Mouse (Mus musculus): ENCODE data around the gene H2bfm. TPM values are rescaled to one million over a fixed set of nuclear protein-coding genes. Genes with fewer than 3 reads are reported as not detected.
A peak's percentile ranks its signal among the peaks of the same experiment; 100 is the strongest.
"Not testable (repeated sequence)": the region's sequence is repeated elsewhere in the genome, so short reads cannot be mapped to it uniquely, and the experiment has no call there.

The H2bfm gene
- polyA plus RNA-seq (2015; fragmentation: Nextera tagmentation; extraction: Ambion mirVana): not detected in 2 replicates

- H3K27me3 ChIP-seq (ENCODE audit: insufficient read depth, low read length): no peaks in the 10 kb centered on the region
- no peak within 1 kb of the TSS for H3K4me3 ChIP-seq (ENCODE audit: low read length)
- H3K27ac ChIP-seq (ENCODE audit: low read length): no peak within 1 kb of the TSS
- no peaks in the 10 kb centered on the region for H3K36me3 ChIP-seq (ENCODE audit: insufficient read depth, low read length)
- no peak within 1 kb of the TSS for H3K4me2 ChIP-seq (replicated peaks; ENCODE audit: low read depth, low read length)
- H3K9me3 ChIP-seq (ENCODE audit: low read length): peaks cover 18% of the 10 kb centered on the region
- H3K9ac ChIP-seq (replicated peaks; ENCODE audit: low read length): no peak within 1 kb of the TSS
- 91% methylated on average over 14 of the region's 14 CpGs for WGBS
- no peaks in the 10 kb centered on the region for H3K4me1 ChIP-seq (ENCODE audit: insufficient read depth, low read length)
- no peak for ATAC-seq (ENCODE audit: low FRiP score, low TSS enrichment)
Observed at GRCm38 (mm10) chrX:136927031-136927430, at the start of gene H2bfm. Gene H2bfm (plus strand): TSS chrX:136927325.

GRCm38 (mm10) chrX:136895757-136896156 lies 31.4 kb upstream of the H2bfm start:
- no peaks in the 10 kb centered on the region for H3K4me1 ChIP-seq (ENCODE audit: insufficient read depth, low read length)

GRCm38 (mm10) chrX:136904369-136904768 lies 22.8 kb upstream of the H2bfm start:
- no peaks in the 10 kb centered on the region for H3K4me1 ChIP-seq (ENCODE audit: insufficient read depth, low read length)
- no peak for ATAC-seq (ENCODE audit: low FRiP score, low TSS enrichment)
- WGBS: 67% methylated on average over 4 of the region's 4 CpGs
- H3K9ac ChIP-seq (replicated peaks; ENCODE audit: low read length): no peak overlapping the region
- no peaks in the 10 kb centered on the region for H3K9me3 ChIP-seq (ENCODE audit: low read length)
- no peak overlapping the region for H3K4me3 ChIP-seq (ENCODE audit: low read length)
- no peak overlapping the region for H3K4me2 ChIP-seq (replicated peaks; ENCODE audit: low read depth, low read length)
- no peak overlapping the region for H3K27ac ChIP-seq (ENCODE audit: low read length)
- no peaks in the 10 kb centered on the region for H3K27me3 ChIP-seq (ENCODE audit: insufficient read depth, low read length)
- H3K36me3 ChIP-seq (ENCODE audit: insufficient read depth, low read length): no peaks in the 10 kb centered on the region

More at GRCm38 (mm10) chrX:136895757-136896156, 31.4 kb upstream of the H2bfm start:
- Histone ChIP-seq H3K4me3 (ENCODE audit: low read length) (no peak overlapping the region), H3K36me3 (ENCODE audit: insufficient read depth, low read length) (no peaks in the 10 kb centered on the region), H3K27ac (ENCODE audit: low read length) (no peak overlapping the region), H3K9ac (replicated peaks; ENCODE audit: low read length) (no peak overlapping the region), H3K9me3 (ENCODE audit: low read length) (no peaks in the 10 kb centered on the region), H3K27me3 (ENCODE audit: insufficient read depth, low read length) (no peaks in the 10 kb centered on the region; the same call in 1 of the 2 replicates), H3K4me2 (replicated peaks; ENCODE audit: low read depth, low read length) (no peak overlapping the region)
- ATAC-seq (ENCODE audit: low FRiP score, low TSS enrichment): no peak
- 57% methylated on average over 2 of the region's 2 CpGs for WGBS

- Histone ChIP-seq H3K4me2 (replicated peaks; ENCODE audit: low read depth, low read length) (no peak overlapping the region), H3K4me1 (ENCODE audit: insufficient read depth, low read length) (no peaks in the 10 kb centered on the region), H3K9me3 (ENCODE audit: low read length) (peaks cover 18% of the 10 kb centered on the region), H3K4me3 (ENCODE audit: low read length) (no peak overlapping the region), H3K36me3 (ENCODE audit: insufficient read depth, low read length) (no peaks in the 10 kb centered on the region), H3K9ac (replicated peaks; ENCODE audit: low read length) (no peak overlapping the region), H3K27me3 (ENCODE audit: insufficient read depth, low read length) (no peaks in the 10 kb centered on the region), H3K27ac (ENCODE audit: low read length) (no peak overlapping the region)
- ATAC-seq (ENCODE audit: low FRiP score, low TSS enrichment): no peak
Observed at GRCm38 (mm10) chrX:136925863-136926262, 1.3 kb upstream of the H2bfm start.

- 42% methylated on average over 3 of the region's 3 CpGs for WGBS
- ATAC-seq (ENCODE audit: low FRiP score, low TSS enrichment): no peak
- Histone ChIP-seq H3K4me3 (ENCODE audit: low read length) (no peak overlapping the region), H3K27me3 (ENCODE audit: insufficient read depth, low read length) (no peaks in the 10 kb centered on the region), H3K27ac (ENCODE audit: low read length) (no peak overlapping the region), H3K4me2 (replicated peaks; ENCODE audit: low read depth, low read length) (no peak overlapping the region), H3K9me3 (ENCODE audit: low read length) (no peaks in the 10 kb centered on the region), H3K9ac (replicated peaks; ENCODE audit: low read length) (no peak overlapping the region), H3K36me3 (ENCODE audit: insufficient read depth, low read length) (no peaks in the 10 kb centered on the region), H3K4me1 (ENCODE audit: insufficient read depth, low read length) (no peaks in the 10 kb centered on the region)
Observed at GRCm38 (mm10) chrX:136937985-136938384, 10.9 kb downstream of the H2bfm start.

GRCm38 (mm10) chrX:136957583-136958279 lies 30.6 kb downstream of the H2bfm start:
- not testable (repeated sequence) for H3K9me3 ChIP-seq (ENCODE audit: low read length); H3K27me3 ChIP-seq (ENCODE audit: insufficient read depth, low read length); H3K9ac ChIP-seq (replicated peaks; ENCODE audit: low read length); H3K27ac ChIP-seq (ENCODE audit: low read length); H3K36me3 ChIP-seq (ENCODE audit: insufficient read depth, low read length); H3K4me1 ChIP-seq (ENCODE audit: insufficient read depth, low read length)
- WGBS: 31% methylated on average over 13 of the region's 13 CpGs
- peak; percentile 99 for ATAC-seq (ENCODE audit: low FRiP score, low TSS enrichment)
- peak overlapping the region; percentile 40 for H3K4me3 ChIP-seq (ENCODE audit: low read length)
- H3K4me2 ChIP-seq (replicated peaks; ENCODE audit: low read depth, low read length): peak overlapping the region; percentile 47

DNA sequence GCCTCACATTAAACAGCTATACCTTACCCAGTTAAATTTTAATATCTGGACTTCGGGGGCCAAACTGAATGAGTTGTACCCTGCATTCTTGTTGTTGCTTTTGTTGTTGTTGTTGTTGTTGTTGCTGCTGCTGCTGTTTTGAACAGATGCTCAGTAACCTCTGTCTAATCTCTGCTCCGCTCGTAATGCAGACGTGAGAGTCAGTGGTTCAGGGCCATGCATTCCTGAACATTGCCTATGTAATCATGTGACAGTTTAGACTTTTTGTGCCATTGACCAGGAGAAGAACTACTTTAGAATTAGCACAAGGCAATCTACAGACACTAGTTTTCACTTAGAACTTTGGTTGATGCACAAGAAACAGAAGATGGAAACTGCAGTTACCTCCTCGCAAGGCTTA lies 31.2 kb downstream of the H2bfm start:
- Histone ChIP-seq H3K4me3 (ENCODE audit: low read length) (peak overlapping the region; percentile 40), H3K4me2 (replicated peaks; ENCODE audit: low read depth, low read length) (peak overlapping the region; percentile 47)
- not testable (repeated sequence) for H3K27ac ChIP-seq (ENCODE audit: low read length); H3K4me1 ChIP-seq (ENCODE audit: insufficient read depth, low read length); H3K27me3 ChIP-seq (ENCODE audit: insufficient read depth, low read length); H3K9ac ChIP-seq (replicated peaks; ENCODE audit: low read length); H3K36me3 ChIP-seq (ENCODE audit: insufficient read depth, low read length); H3K9me3 ChIP-seq (ENCODE audit: low read length)
- 70% methylated on average over 5 of the region's 5 CpGs for WGBS
- ATAC-seq (ENCODE audit: low FRiP score, low TSS enrichment): peak; percentile 29; the same call in 1 of the 2 replicates

DNA sequence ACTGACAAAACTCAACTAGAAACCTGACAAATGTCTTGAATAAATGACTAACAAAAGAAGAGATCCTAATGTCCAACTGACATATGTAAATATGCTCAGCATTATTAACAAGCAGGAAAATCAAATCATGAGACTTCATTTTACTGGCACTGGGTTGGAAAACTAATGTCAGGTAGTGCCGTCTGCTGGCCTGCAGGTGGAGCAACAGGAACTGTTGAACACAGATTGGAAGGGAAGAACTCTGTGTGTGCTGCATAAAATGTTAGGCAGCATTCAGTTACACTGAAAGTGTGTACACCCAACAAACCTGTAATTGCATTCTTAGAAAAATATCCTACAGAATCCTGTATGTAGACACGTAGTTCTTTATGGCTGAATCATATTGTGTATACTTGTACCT lies 32.6 kb downstream of the H2bfm start:
- Histone ChIP-seq H3K36me3 (ENCODE audit: insufficient read depth, low read length) (no peaks in the 10 kb centered on the region), H3K27me3 (ENCODE audit: insufficient read depth, low read length) (no peaks in the 10 kb centered on the region), H3K4me1 (ENCODE audit: insufficient read depth, low read length) (no peaks in the 10 kb centered on the region), H3K9ac (replicated peaks; ENCODE audit: low read length) (no peak overlapping the region), H3K9me3 (ENCODE audit: low read length) (no peaks in the 10 kb centered on the region), H3K27ac (ENCODE audit: low read length) (no peak overlapping the region), H3K4me3 (ENCODE audit: low read length) (no peak overlapping the region), H3K4me2 (replicated peaks; ENCODE audit: low read depth, low read length) (no peak overlapping the region)
- 33% methylated on average over 2 of the region's 2 CpGs for WGBS
- ATAC-seq (ENCODE audit: low FRiP score, low TSS enrichment): no peak

- WGBS: 88% methylated on average over 6 of the region's 6 CpGs
Observed at GRCm38 (mm10) chrX:136975397-136975796, 48.3 kb downstream of the H2bfm start, which contains the start of gene Tmsb15b2. Gene Tmsb15b2 (minus strand): TSS chrX:136975497.

GRCm38 (mm10) chrX:136976424-136977084 lies 49.4 kb downstream of the H2bfm start, which contains the start of the genes Tmsb15l and Tmsb15b1:
Gene Tmsb15l (minus strand): TSS chrX:136976869.
Gene Tmsb15b1 (minus strand): TSS chrX:136976874.
- Histone ChIP-seq H3K4me3 (ENCODE audit: low read length) (peak within 1 kb of the TSS; percentile 47), H3K4me2 (replicated peaks; ENCODE audit: low read depth, low read length) (peak within 1 kb of the TSS; percentile 60), H3K36me3 (ENCODE audit: insufficient read depth, low read length) (no peaks in the 10 kb centered on the region), H3K9me3 (ENCODE audit: low read length) (no peaks in the 10 kb centered on the region), H3K4me1 (ENCODE audit: insufficient read depth, low read length) (no peaks in the 10 kb centered on the region), H3K27ac (ENCODE audit: low read length) (no peak within 1 kb of the TSS), H3K27me3 (ENCODE audit: insufficient read depth, low read length) (no peaks in the 10 kb centered on the region), H3K9ac (replicated peaks; ENCODE audit: low read length) (peak within 1 kb of the TSS; percentile 61)
- WGBS: 40% methylated on average over 15 of the region's 15 CpGs
- peak; percentile 100 for ATAC-seq (ENCODE audit: low FRiP score, low TSS enrichment)

More at GRCm38 (mm10) chrX:136975397-136975796, 48.3 kb downstream of the H2bfm start, which contains the start of gene Tmsb15b2:
- H3K27me3 ChIP-seq (ENCODE audit: insufficient read depth, low read length); H3K4me1 ChIP-seq (ENCODE audit: insufficient read depth, low read length); H3K36me3 ChIP-seq (ENCODE audit: insufficient read depth, low read length); H3K27ac ChIP-seq (ENCODE audit: low read length); H3K9me3 ChIP-seq (ENCODE audit: low read length); ATAC-seq (ENCODE audit: low FRiP score, low TSS enrichment): not testable (repeated sequence)
- H3K4me3 ChIP-seq (ENCODE audit: low read length): peak within 1 kb of the TSS; percentile 47
- H3K9ac ChIP-seq (replicated peaks; ENCODE audit: low read length): peak within 1 kb of the TSS; percentile 61
- peak within 1 kb of the TSS; percentile 60 for H3K4me2 ChIP-seq (replicated peaks; ENCODE audit: low read depth, low read length)

Data from kidney, embryonic 16.5 days (tissue).